Comparison of ENCODE assay signal across 9 mouse cellular contexts in genomic region chr11:75152603-75153557, GRCm38 (mm10). TPM values are rescaled to one million over a fixed set of nuclear protein-coding genes. Genes with fewer than 3 reads are reported as not detected.
DNase-seq lines count a peak whose midpoint lies in the region; ATAC-seq lines count a peak whose summit lies in the region.
"Had no signal": no experiment of that assay in that cellular context is flagged by ENCODE, and none has a peak within 500 bp of the region (broad histone marks: within the 10 kb centered on the region; RNA-seq: fewer than 3 reads in every experiment).

No protein-coding gene starts in this region.

- no peaks in the 10 kb centered on the region for H3K9me3 ChIP-seq in kidney, embryonic 16.5 days (ENCODE audit: low read length)
- no peaks in the 10 kb centered on the region for H3K9me3 ChIP-seq in neural tube, embryonic 15.5 days (replicated peaks)

- H3K36me3 ChIP-seq in kidney, embryonic 16.5 days (ENCODE audit: insufficient read depth, low read length): peaks cover 21% of the 10 kb centered on the region
- peaks cover 14% of the 10 kb centered on the region; the same call in 1 of the 2 replicates for H3K36me3 ChIP-seq in neural tube, embryonic 15.5 days

- WGBS in kidney, embryonic 16.5 days: 53% methylated on average over 18 of the region's 18 CpGs
- WGBS in neural tube, embryonic 15.5 days: 76% methylated on average over 18 of the region's 18 CpGs

- no peak overlapping the region for H3K4me2 ChIP-seq in kidney, embryonic 16.5 days (replicated peaks; ENCODE audit: low read depth, low read length)
- no peak overlapping the region for H3K4me2 ChIP-seq in neural tube, embryonic 15.5 days

- peaks cover 43% of the 10 kb centered on the region for H3K4me1 ChIP-seq in kidney, embryonic 16.5 days (ENCODE audit: insufficient read depth, low read length)
- peaks cover 10% of the 10 kb centered on the region for H3K4me1 ChIP-seq in neural tube, embryonic 15.5 days

- ATAC-seq in kidney, embryonic 16.5 days (ENCODE audit: low FRiP score, low TSS enrichment): peak; percentile 69
- ATAC-seq in neural tube, embryonic 15.5 days (ENCODE audit: low FRiP score): no peak

- H3K4me3 ChIP-seq in kidney, embryonic 16.5 days (ENCODE audit: low read length): no peak overlapping the region
- no peak overlapping the region for H3K4me3 ChIP-seq in neural tube, embryonic 15.5 days (replicated peaks)
- H3K4me3 ChIP-seq: erythroblast, embryonic 14.5 days had no signal

- peak overlapping the region; percentile 91 for H3K27ac ChIP-seq in kidney, embryonic 16.5 days (ENCODE audit: low read length)
- peak overlapping the region; percentile 45 for H3K27ac ChIP-seq in neural tube, embryonic 15.5 days (replicated peaks)

- no peaks in the 10 kb centered on the region for H3K27me3 ChIP-seq in kidney, embryonic 16.5 days (ENCODE audit: insufficient read depth, low read length)
- no peaks in the 10 kb centered on the region for H3K27me3 ChIP-seq in neural tube, embryonic 15.5 days (replicated peaks)

- H3K9ac ChIP-seq in kidney, embryonic 16.5 days (replicated peaks; ENCODE audit: low read length): peak overlapping the region; percentile 50
- no peak overlapping the region for H3K9ac ChIP-seq in neural tube, embryonic 15.5 days (replicated peaks)

- peak; percentile 37 for DNase-seq in adrenal gland, postnatal 10 days
- DNase-seq in adrenal gland, postnatal 4 days (ENCODE audit: low spot score in 2 of 2): no peak
- DNase-seq in B cell, adult 2 months: peak; percentile 20 to 28
- DNase-seq in heart, adult 11 months: peak; percentile 98
- no peak for DNase-seq in thymus, adult 18-20 months
- DNase-seq in urinary bladder, postnatal 25 days (ENCODE audit: low spot score): no peak

RNA-seq across cellular contexts. Expression of gene Hic1, which starts 16.4 kb away (rescaled TPM):
- total RNA-seq in adrenal gland, postnatal 10 days (2021): 10 to 100 TPM; 23.6 to 24.5 TPM
- total RNA-seq in adrenal gland, postnatal 4 days (2021): 10 to 100 TPM; 22.9 to 29.2 TPM
- polyA plus RNA-seq in kidney, embryonic 16.5 days (2015; fragmentation: Nextera tagmentation; extraction: Ambion mirVana): 16.1 and 16.2 TPM in 2 replicates
- 5.3 and 10.7 TPM in 2 replicates for polyA plus RNA-seq in neural tube, embryonic 15.5 days (2015; fragmentation: Nextera tagmentation; extraction: Ambion mirVana)

RNA-seq across cellular contexts. Expression of gene Ovca2, which starts 25.8 kb away (rescaled TPM):
- total RNA-seq in adrenal gland, postnatal 10 days (2021): 10 to 100 TPM; 13.5 to 18.1 TPM
- total RNA-seq in adrenal gland, postnatal 4 days (2021): 10 to 100 TPM; 16.0 to 17.4 TPM
- 26.1 and 26.9 TPM in 2 replicates for polyA plus RNA-seq in kidney, embryonic 16.5 days (2015; fragmentation: Nextera tagmentation; extraction: Ambion mirVana)
- polyA plus RNA-seq in neural tube, embryonic 15.5 days (2015; fragmentation: Nextera tagmentation; extraction: Ambion mirVana): 12.6 and 15.4 TPM in 2 replicates

RNA-seq across cellular contexts. Expression of gene Dph1, which starts 38.2 kb away (rescaled TPM):
- 10 to 100 TPM; 23.1 to 24.2 TPM for total RNA-seq in adrenal gland, postnatal 10 days (2021)
- total RNA-seq in adrenal gland, postnatal 4 days (2021): 10 to 100 TPM; 26.8 to 29.0 TPM
- 28.2 and 28.4 TPM in 2 replicates for polyA plus RNA-seq in kidney, embryonic 16.5 days (2015; fragmentation: Nextera tagmentation; extraction: Ambion mirVana)
- 13.8 and 16.2 TPM in 2 replicates for polyA plus RNA-seq in neural tube, embryonic 15.5 days (2015; fragmentation: Nextera tagmentation; extraction: Ambion mirVana)

RNA-seq across cellular contexts. Expression of gene Rtn4rl1, which starts 40.7 kb away (rescaled TPM):
- 10 to 100 TPM; 25.2 to 27.8 TPM for total RNA-seq in adrenal gland, postnatal 10 days (2021)
- total RNA-seq in adrenal gland, postnatal 4 days (2021): 10 to 100 TPM; 33.3 to 33.8 TPM
- polyA plus RNA-seq in kidney, embryonic 16.5 days (2015; fragmentation: Nextera tagmentation; extraction: Ambion mirVana): 3.8 and 5.0 TPM in 2 replicates
- polyA plus RNA-seq in neural tube, embryonic 15.5 days (2015; fragmentation: Nextera tagmentation; extraction: Ambion mirVana): 12.6 and 13.7 TPM in 2 replicates
- polyA plus RNA-seq: erythroblast, embryonic 14.5 days had no signal

Comparison
In these comparisons a context has a peak if more than half of its experiments do, and no peak if none do; other contexts are left out.
1. DNase-seq: peak in adrenal gland, postnatal 10 days (single experiment), B cell, adult 2 months (2 of 2) and heart, adult 11 months (single experiment); none in adrenal gland, postnatal 4 days (0 of 2), thymus, adult 18-20 months (0 of 2) and urinary bladder, postnatal 25 days (single experiment).